Mouse (Mus musculus): ENCODE results near the gene Mttp. TPM values are rescaled to one million over a fixed set of nuclear protein-coding genes. Genes with fewer than 3 reads are reported as not detected.

Gene Mttp
- polyA plus RNA-seq, 1 experiment: 0.47 TPM

DNA sequence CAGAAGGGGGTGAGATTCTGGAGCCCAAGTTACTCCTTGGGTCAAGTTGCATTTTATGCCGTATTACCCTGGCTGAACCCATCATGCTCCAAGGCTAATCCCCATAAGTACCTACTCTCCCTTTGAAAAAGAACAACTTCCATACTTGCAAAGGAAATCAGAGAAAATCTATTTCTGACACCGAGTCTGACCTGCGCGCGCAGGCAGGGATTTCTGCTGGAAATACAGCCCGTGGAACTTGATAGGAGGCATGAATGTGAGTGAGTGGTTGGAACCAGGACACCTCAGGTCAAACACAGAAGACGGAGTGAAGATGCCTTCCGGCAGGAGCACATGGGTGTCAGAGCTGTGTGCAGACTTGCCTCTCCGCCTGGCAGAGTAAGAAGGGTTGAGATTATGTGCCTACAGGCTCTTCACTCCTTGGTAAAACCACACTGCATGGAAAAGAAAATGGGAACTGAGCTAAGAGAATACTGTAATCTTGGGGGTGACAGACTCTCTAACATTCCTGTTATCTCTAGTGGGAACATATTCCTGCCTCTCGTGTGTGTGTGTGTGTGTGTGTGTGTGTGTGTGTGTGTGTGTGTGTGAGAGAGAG is 73.2 kb downstream of the Mttp start:
- H3K27me3 ChIP-seq (ENCODE audit: control insufficient read depth, insufficient read depth, low read length): no peaks in the 10 kb centered on the region

DNA sequence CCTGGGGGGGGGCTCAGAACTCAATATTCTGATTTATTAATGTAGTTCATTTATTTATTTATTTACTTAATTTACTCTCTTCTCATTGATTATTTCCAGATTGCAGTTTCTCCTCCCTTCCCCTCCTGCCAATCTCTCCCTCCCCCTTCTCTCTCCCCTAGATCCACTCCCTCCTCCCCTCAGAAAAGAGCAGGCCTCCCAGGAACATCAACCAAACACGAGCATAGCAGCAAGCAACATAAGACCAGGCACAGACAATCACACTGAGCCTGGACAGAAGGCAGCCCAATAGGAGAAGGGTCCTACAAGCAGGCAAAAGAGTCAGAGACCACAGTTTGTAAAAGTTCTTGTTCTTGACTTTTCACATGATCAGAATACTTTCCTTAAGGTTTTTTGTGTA is 73.8 kb downstream of the Mttp start:
- Histone ChIP-seq H3K4me1 (ENCODE audit: control insufficient read depth, insufficient read depth, insufficient read length) (no peaks in the 10 kb centered on the region), H3K27me3 (ENCODE audit: control insufficient read depth, insufficient read depth, low read length) (no peaks in the 10 kb centered on the region)
- WGBS: 55% methylated on average over 1 of the region's 1 CpGs

More for the DNA sequence above, 73.2 kb downstream of the Mttp start:
- no peak for DNase-seq (ENCODE audit: low read depth in 1 of 2, low spot score in 2 of 2)
- Histone ChIP-seq H3K27ac (ENCODE audit: insufficient read depth, low read length) (no peak overlapping the region), H3K4me1 (ENCODE audit: control insufficient read depth, insufficient read depth, insufficient read length) (no peaks in the 10 kb centered on the region), H3K36me3 (ENCODE audit: control insufficient read depth, insufficient read depth, low read length) (no peaks in the 10 kb centered on the region), H3K4me3 (ENCODE audit: extremely low read depth, insufficient read depth, insufficient read length) (no peak overlapping the region)
- WGBS: 89% methylated on average over 10 of the region's 10 CpGs
- no peak for TF ChIP-seq POLR2A (IDR thresholded peaks at IDR 0.05; ENCODE audit: low read depth, low read length)
- TF ChIP-seq CTCF (IDR thresholded peaks at IDR 0.05; ENCODE audit: extremely low read depth, insufficient read depth, insufficient read length, insufficient replicate concordance): no peak

DNA sequence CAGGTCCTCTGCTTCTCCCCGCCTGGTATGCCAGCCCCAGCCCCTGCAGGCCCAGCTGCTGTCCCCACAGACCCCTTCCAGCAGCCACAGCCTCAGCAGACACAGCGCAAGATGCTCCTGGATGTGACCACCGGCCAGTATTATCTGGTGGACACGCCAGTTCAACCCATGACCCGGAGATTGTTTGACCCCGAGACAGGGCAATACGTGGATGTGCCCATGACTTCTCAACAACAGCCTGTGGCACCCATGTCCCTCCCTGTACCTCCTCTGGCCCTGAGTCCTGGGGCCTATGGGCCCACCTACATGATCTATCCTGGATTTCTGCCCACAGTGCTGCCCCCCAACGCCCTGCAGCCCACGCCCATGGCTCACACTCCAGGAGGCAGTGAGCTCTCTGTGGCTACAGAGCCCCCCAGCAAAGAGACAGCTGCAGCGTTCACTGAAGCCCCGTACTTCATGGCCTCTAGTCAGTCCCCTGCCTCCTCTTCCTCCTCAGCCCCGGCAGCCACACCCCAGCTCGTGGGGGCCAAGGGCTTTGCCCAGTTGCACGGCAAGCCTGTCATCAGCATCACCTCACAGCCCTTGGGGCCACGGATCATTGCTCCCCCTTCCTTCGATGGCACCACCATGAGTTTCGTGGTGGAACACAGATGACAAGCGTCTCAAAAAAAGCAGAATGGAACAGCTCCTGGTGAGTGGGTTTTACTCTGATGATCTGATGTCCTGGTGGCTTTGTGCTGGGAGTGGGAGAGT is 74.8 kb downstream of the Mttp start:
- no peak for TF ChIP-seq CTCF (IDR thresholded peaks at IDR 0.05; ENCODE audit: extremely low read depth, insufficient read depth, insufficient read length, insufficient replicate concordance)
- no peak for TF ChIP-seq POLR2A (IDR thresholded peaks at IDR 0.05; ENCODE audit: low read depth, low read length)
- no peak for DNase-seq (ENCODE audit: low read depth in 1 of 2, low spot score in 2 of 2)
- no peaks in the 10 kb centered on the region for H3K4me1 ChIP-seq (ENCODE audit: control insufficient read depth, insufficient read depth, insufficient read length)
- H3K36me3 ChIP-seq (ENCODE audit: control insufficient read depth, insufficient read depth, low read length): no peaks in the 10 kb centered on the region
- WGBS: 78% methylated on average over 18 of the region's 18 CpGs
- H3K27ac ChIP-seq (ENCODE audit: insufficient read depth, low read length): no peak overlapping the region
- no peaks in the 10 kb centered on the region for H3K27me3 ChIP-seq (ENCODE audit: control insufficient read depth, insufficient read depth, low read length)
- H3K4me3 ChIP-seq (ENCODE audit: extremely low read depth, insufficient read depth, insufficient read length): no peak overlapping the region

More for the DNA sequence above, 73.8 kb downstream of the Mttp start:
- no peak for TF ChIP-seq POLR2A (IDR thresholded peaks at IDR 0.05; ENCODE audit: low read depth, low read length)
- no peak for TF ChIP-seq CTCF (IDR thresholded peaks at IDR 0.05; ENCODE audit: extremely low read depth, insufficient read depth, insufficient read length, insufficient replicate concordance)
- Histone ChIP-seq H3K36me3 (ENCODE audit: control insufficient read depth, insufficient read depth, low read length) (no peaks in the 10 kb centered on the region), H3K27ac (ENCODE audit: insufficient read depth, low read length) (no peak overlapping the region), H3K4me3 (ENCODE audit: extremely low read depth, insufficient read depth, insufficient read length) (no peak overlapping the region)
- no peak for DNase-seq (ENCODE audit: low read depth in 1 of 2, low spot score in 2 of 2)

DNA sequence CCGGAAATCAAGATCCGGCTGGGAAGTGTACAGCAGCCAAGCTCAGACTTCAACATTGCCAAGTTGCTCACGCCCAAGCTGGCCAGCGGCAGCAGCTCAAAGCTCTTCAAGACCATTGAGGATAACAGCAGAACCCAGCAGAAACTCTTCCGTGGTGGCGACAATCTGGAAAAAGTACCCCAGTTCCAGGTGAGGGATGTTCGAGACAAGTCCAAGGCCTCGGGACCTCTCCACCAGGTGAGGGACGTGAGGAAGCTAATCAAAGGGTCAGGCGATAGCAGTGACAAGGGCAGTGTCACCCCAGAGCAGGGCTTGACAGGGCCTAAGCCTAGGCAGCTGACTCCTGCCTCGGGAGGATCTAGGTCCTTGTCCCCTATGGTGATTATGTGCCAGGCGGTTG is 76.7 kb downstream of the Mttp start:
- no peak overlapping the region for H3K4me3 ChIP-seq (ENCODE audit: extremely low read depth, insufficient read depth, insufficient read length)
- no peaks in the 10 kb centered on the region for H3K36me3 ChIP-seq (ENCODE audit: control insufficient read depth, insufficient read depth, low read length)
- WGBS: 89% methylated on average over 12 of the region's 12 CpGs
- no peak for TF ChIP-seq CTCF (IDR thresholded peaks at IDR 0.05; ENCODE audit: extremely low read depth, insufficient read depth, insufficient read length, insufficient replicate concordance)
- TF ChIP-seq POLR2A (IDR thresholded peaks at IDR 0.05; ENCODE audit: low read depth, low read length): no peak
- no peaks in the 10 kb centered on the region for H3K27me3 ChIP-seq (ENCODE audit: control insufficient read depth, insufficient read depth, low read length)
- H3K27ac ChIP-seq (ENCODE audit: insufficient read depth, low read length): no peak overlapping the region
- no peak for DNase-seq (ENCODE audit: low read depth in 1 of 2, low spot score in 2 of 2)
- no peaks in the 10 kb centered on the region for H3K4me1 ChIP-seq (ENCODE audit: control insufficient read depth, insufficient read depth, insufficient read length)

DNA sequence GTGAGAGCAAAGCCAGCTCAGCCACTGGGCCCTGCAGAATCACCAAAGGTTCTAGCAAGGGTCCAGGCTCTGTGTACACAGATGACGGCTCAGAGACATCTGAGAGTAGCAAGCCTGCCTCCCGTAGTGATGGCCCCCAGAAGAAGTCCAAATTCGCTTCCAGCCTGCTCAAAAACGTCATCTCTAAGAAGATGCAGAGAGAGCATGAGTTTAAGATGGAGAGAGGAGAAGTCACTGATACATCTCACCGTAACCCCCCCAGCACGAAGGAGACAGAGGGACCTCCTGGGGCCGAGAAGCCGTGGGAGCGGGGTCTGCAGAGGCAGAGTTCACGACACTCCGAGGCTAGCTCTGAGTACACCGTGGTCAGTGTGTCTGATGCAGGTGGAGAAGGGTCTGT is 77.5 kb downstream of the Mttp start, which contains the start of gene Gm5105:
Gm5105 (minus strand) TSS at position 101 of the 400 bp plus-strand sequence.
- no peak within 1 kb of the TSS for H3K27ac ChIP-seq (ENCODE audit: insufficient read depth, low read length)
- no peak for DNase-seq (ENCODE audit: low read depth in 1 of 2, low spot score in 2 of 2)
- H3K36me3 ChIP-seq (ENCODE audit: control insufficient read depth, insufficient read depth, low read length): no peaks in the 10 kb centered on the region
- no peak within 1 kb of the TSS for H3K4me3 ChIP-seq (ENCODE audit: extremely low read depth, insufficient read depth, insufficient read length)
- H3K27me3 ChIP-seq (ENCODE audit: control insufficient read depth, insufficient read depth, low read length): no peaks in the 10 kb centered on the region
- WGBS: 96% methylated on average over 12 of the region's 12 CpGs
- H3K4me1 ChIP-seq (ENCODE audit: control insufficient read depth, insufficient read depth, insufficient read length): no peaks in the 10 kb centered on the region
- no peak for TF ChIP-seq CTCF (IDR thresholded peaks at IDR 0.05; ENCODE audit: extremely low read depth, insufficient read depth, insufficient read length, insufficient replicate concordance)
- no peak for TF ChIP-seq POLR2A (IDR thresholded peaks at IDR 0.05; ENCODE audit: low read depth, low read length)

DNA sequence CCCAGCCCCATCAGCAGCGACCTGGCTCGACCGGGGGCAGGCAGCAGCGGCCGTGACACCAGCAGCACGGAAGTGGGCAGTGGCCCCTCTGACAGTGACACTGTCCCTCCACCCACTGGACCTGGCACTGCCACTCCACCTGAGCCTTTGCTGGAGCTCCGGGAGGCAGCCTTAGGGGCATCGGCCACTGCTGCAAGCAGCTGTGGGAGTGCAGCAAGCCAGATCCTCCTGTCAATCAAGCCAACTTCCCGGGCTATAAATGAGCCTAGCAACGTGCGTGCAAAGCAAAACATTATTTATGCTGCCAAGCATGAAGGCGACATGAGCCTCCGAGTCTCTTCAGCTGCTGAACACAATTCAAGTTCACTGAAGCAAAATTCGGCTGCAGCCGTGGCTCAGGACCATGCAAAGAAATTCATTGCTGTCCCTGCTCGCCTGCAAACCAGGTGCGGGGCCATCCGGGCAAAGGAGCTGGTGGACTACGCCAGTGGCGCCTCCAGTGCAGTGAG is 78.4 kb downstream of the Mttp start:
- DNase-seq (ENCODE audit: low read depth in 1 of 2, low spot score in 2 of 2): no peak
- Histone ChIP-seq H3K4me1 (ENCODE audit: control insufficient read depth, insufficient read depth, insufficient read length) (no peaks in the 10 kb centered on the region), H3K4me3 (ENCODE audit: extremely low read depth, insufficient read depth, insufficient read length) (no peak overlapping the region), H3K36me3 (ENCODE audit: control insufficient read depth, insufficient read depth, low read length) (no peaks in the 10 kb centered on the region), H3K27ac (ENCODE audit: insufficient read depth, low read length) (no peak overlapping the region), H3K27me3 (ENCODE audit: control insufficient read depth, insufficient read depth, low read length) (no peaks in the 10 kb centered on the region)
- TF ChIP-seq CTCF (IDR thresholded peaks at IDR 0.05; ENCODE audit: extremely low read depth, insufficient read depth, insufficient read length, insufficient replicate concordance) (no peak), POLR2A (IDR thresholded peaks at IDR 0.05; ENCODE audit: low read depth, low read length) (no peak)
- 78% methylated on average over 20 of the region's 20 CpGs for WGBS

DNA sequence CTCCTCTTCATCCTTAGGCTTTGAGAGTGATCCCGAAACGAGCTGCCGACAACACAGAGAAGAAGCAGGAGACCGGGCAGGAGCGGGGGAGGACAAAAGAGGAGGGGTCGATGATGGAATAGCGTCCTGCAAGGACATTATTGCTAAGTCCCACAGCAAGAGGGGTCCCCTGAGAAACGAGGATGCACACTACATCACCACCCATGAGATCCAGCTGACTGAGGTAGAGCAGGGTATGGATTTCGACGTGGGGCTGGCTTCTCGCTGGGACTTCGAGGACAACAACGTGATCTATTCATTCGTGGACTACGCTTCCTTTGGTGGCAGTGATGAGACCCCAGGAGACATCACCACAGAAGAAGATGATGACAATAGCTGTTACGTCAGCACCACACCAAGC is 78.8 kb downstream of the Mttp start:
- Histone ChIP-seq H3K4me1 (ENCODE audit: control insufficient read depth, insufficient read depth, insufficient read length) (no peaks in the 10 kb centered on the region), H3K4me3 (ENCODE audit: extremely low read depth, insufficient read depth, insufficient read length) (no peak overlapping the region), H3K27ac (ENCODE audit: insufficient read depth, low read length) (no peak overlapping the region), H3K36me3 (ENCODE audit: control insufficient read depth, insufficient read depth, low read length) (no peaks in the 10 kb centered on the region), H3K27me3 (ENCODE audit: control insufficient read depth, insufficient read depth, low read length) (no peaks in the 10 kb centered on the region)
- WGBS: 93% methylated on average over 16 of the region's 16 CpGs
- no peak for DNase-seq (ENCODE audit: low read depth in 1 of 2, low spot score in 2 of 2)
- TF ChIP-seq CTCF (IDR thresholded peaks at IDR 0.05; ENCODE audit: extremely low read depth, insufficient read depth, insufficient read length, insufficient replicate concordance) (no peak), POLR2A (IDR thresholded peaks at IDR 0.05; ENCODE audit: low read depth, low read length) (no peak)
